ENCODE assay signal across 11 mouse cellular contexts in genomic region chr5:104158332-104159052, GRCm38 (mm10). TPM values are rescaled to one million over a fixed set of nuclear protein-coding genes. Genes with fewer than 3 reads are reported as not detected.
DNase-seq lines count a peak whose midpoint lies in the region; ATAC-seq and TF ChIP-seq lines count a peak whose summit lies in the region.
"Had no signal": no experiment of that assay in that cellular context is flagged by ENCODE, and none has a peak within 500 bp of the region (broad histone marks: within the 10 kb centered on the region; RNA-seq: fewer than 3 reads in every experiment).

No protein-coding gene starts in this region.

- H3K4me1 ChIP-seq in hindbrain, embryonic 15.5 days (replicated peaks), result no peaks in the 10 kb centered on the region
- H3K4me1 ChIP-seq in hindbrain, embryonic 11.5 days (replicated peaks; ENCODE audit: control insufficient read depth, insufficient read depth, low read length), result no peaks in the 10 kb centered on the region
- no peaks in the 10 kb centered on the region for H3K4me1 ChIP-seq in brown adipose tissue, adult 24 weeks (ENCODE audit: control insufficient read depth, insufficient read depth, insufficient read length, low read length)
- H3K4me1 ChIP-seq in liver, postnatal 0 days (ENCODE audit: insufficient read depth), result no peaks in the 10 kb centered on the region

- H3K27me3 ChIP-seq in hindbrain, embryonic 15.5 days, result no peaks in the 10 kb centered on the region
- H3K27me3 ChIP-seq in hindbrain, embryonic 11.5 days (ENCODE audit: control insufficient read depth, insufficient read depth, low read length), result no peaks in the 10 kb centered on the region
- no peaks in the 10 kb centered on the region for H3K27me3 ChIP-seq in liver, postnatal 0 days (ENCODE audit: insufficient read depth, low read length)

- H3K36me3 ChIP-seq in hindbrain, embryonic 15.5 days, result no peaks in the 10 kb centered on the region
- H3K36me3 ChIP-seq in hindbrain, embryonic 11.5 days (ENCODE audit: control insufficient read depth, insufficient read depth, low read length), result no peaks in the 10 kb centered on the region
- no peaks in the 10 kb centered on the region for H3K36me3 ChIP-seq in liver, postnatal 0 days (replicated peaks; ENCODE audit: insufficient read depth, low read length)

- ATAC-seq in hindbrain, embryonic 15.5 days (ENCODE audit: low FRiP score, low read depth), result peak; percentile 88
- ATAC-seq in hindbrain, embryonic 11.5 days (ENCODE audit: low FRiP score), result no peak
- ATAC-seq in liver, postnatal 0 days, result no peak

- no peak for TF ChIP-seq CTCF in liver, postnatal 0 days (IDR thresholded peaks at IDR 0.05; ENCODE audit: low read depth)

- no peak overlapping the region for H3K4me2 ChIP-seq in hindbrain, embryonic 15.5 days
- no peak overlapping the region for H3K4me2 ChIP-seq in hindbrain, embryonic 11.5 days (replicated peaks; ENCODE audit: low read depth, low read length)
- no peak overlapping the region for H3K4me2 ChIP-seq in liver, postnatal 0 days (ENCODE audit: low read depth, low read length)

- no peak overlapping the region for H3K9ac ChIP-seq in hindbrain, embryonic 15.5 days
- H3K9ac ChIP-seq in hindbrain, embryonic 11.5 days (ENCODE audit: low read depth, low read length), result no peak overlapping the region
- H3K9ac ChIP-seq in liver, postnatal 0 days (replicated peaks), result no peak overlapping the region

- intact Hi-C loops in left cerebral cortex, postnatal 36 days (cut with DNase I), result no loop called here

- DNase-seq in hindbrain, embryonic 11.5 days (ENCODE audit: low spot score), result no peak
- DNase-seq in kidney, adult 9 months, result peak; percentile 65
- peak; percentile 34 to 36 for DNase-seq in left cerebral cortex, postnatal 36 days (ENCODE audit: low spot score in 2 of 2)
- no peak for DNase-seq in retina, embryonic 14.5 days (ENCODE audit: low spot score)
- DNase-seq in embryo, embryonic 10 days (ENCODE audit: low spot score), result no peak
- no peak for DNase-seq in liver, postnatal 0 days
- DNase-seq: lung, postnatal 36 days had no signal

- WGBS in hindbrain, embryonic 15.5 days, result 69% methylated on average over 7 of the region's 7 CpGs
- 91% methylated on average over 7 of the region's 7 CpGs for WGBS in hindbrain, embryonic 11.5 days
- 79% methylated on average over 7 of the region's 7 CpGs for WGBS in liver, postnatal 0 days (ENCODE audit: insufficient replicate concordance)

- no peak overlapping the region for H3K4me3 ChIP-seq in hindbrain, embryonic 15.5 days
- H3K4me3 ChIP-seq in hindbrain, embryonic 11.5 days (ENCODE audit: low read depth, low read length), result no peak overlapping the region
- no peak overlapping the region for H3K4me3 ChIP-seq in brown adipose tissue, adult 24 weeks (ENCODE audit: insufficient read depth, low read depth, low read length)
- H3K4me3 ChIP-seq in liver, postnatal 0 days (ENCODE audit: low read depth, low read length), result no peak overlapping the region

- no peak for TF ChIP-seq EP300 in liver, postnatal 0 days (IDR thresholded peaks at IDR 0.05; ENCODE audit: low read depth)

- peak overlapping the region; percentile 45; the same call in 1 of the 2 replicates for H3K27ac ChIP-seq in hindbrain, embryonic 15.5 days (replicated peaks)
- H3K27ac ChIP-seq in hindbrain, embryonic 11.5 days (ENCODE audit: low read depth, low read length), result no peak overlapping the region
- 0 out of 2 replicates have a peak overlapping the region, but pooled peaks have one; percentile 16 for H3K27ac ChIP-seq in brown adipose tissue, adult 24 weeks (replicated peaks; ENCODE audit: low read depth, low read length)
- H3K27ac ChIP-seq in liver, postnatal 0 days (ENCODE audit: low read depth), result no peak overlapping the region

- no peaks in the 10 kb centered on the region for H3K9me3 ChIP-seq in hindbrain, embryonic 15.5 days
- H3K9me3 ChIP-seq in hindbrain, embryonic 11.5 days (ENCODE audit: control insufficient read depth, low read length), result no peaks in the 10 kb centered on the region
- no peaks in the 10 kb centered on the region for H3K9me3 ChIP-seq in liver, postnatal 0 days (ENCODE audit: low read length)

RNA-seq across cellular contexts. Expression of gene Dspp, which starts 12.0 kb away (rescaled TPM):
- not detected in 2 replicates for polyA plus RNA-seq in hindbrain, embryonic 15.5 days (2015; fragmentation: Nextera tagmentation; extraction: Ambion mirVana)
- polyA plus RNA-seq in hindbrain, embryonic 11.5 days (2014; fragmentation: Nextera tagmentation; extraction: Ambion mirVana), result not detected in 2 replicates
- polyA plus RNA-seq in brown adipose tissue, adult 24 weeks (2012; ENCODE audit: insufficient read depth, insufficient read length, missing spikeins), result not detected in 2 replicates
- total RNA-seq in left cerebral cortex, postnatal 36 days (2021), result under 1 TPM in 1 of 2 experiments, not detected in 1; 0.07 TPM
- not detected in 2 replicates for polyA plus RNA-seq in liver, postnatal 0 days (2015; fragmentation: Nextera tagmentation; extraction: Ambion mirVana)
- total RNA-seq: MEL had no signal
- polyA plus RNA-seq: small intestine, adult 2 months had no signal

RNA-seq across cellular contexts. Expression of gene Dmp1, which starts 43.9 kb away (rescaled TPM):
- polyA plus RNA-seq in hindbrain, embryonic 15.5 days (2015; fragmentation: Nextera tagmentation; extraction: Ambion mirVana), result 0.21 and 0.33 TPM in 2 replicates
- polyA plus RNA-seq in hindbrain, embryonic 11.5 days (2014; fragmentation: Nextera tagmentation; extraction: Ambion mirVana), result 0.40 and 0.60 TPM in 2 replicates
- not detected in 2 replicates for polyA plus RNA-seq in brown adipose tissue, adult 24 weeks (2012; ENCODE audit: insufficient read depth, insufficient read length, missing spikeins)
- total RNA-seq in left cerebral cortex, postnatal 36 days (2021), result 1 to 10 TPM; 5.2 to 5.4 TPM
- polyA plus RNA-seq in liver, postnatal 0 days (2015; fragmentation: Nextera tagmentation; extraction: Ambion mirVana), result not detected in 2 replicates
- total RNA-seq: MEL had no signal

RNA-seq across cellular contexts. Expression of gene Sparcl1, which starts 45.0 kb away (rescaled TPM):
- polyA plus RNA-seq in hindbrain, embryonic 15.5 days (2015; fragmentation: Nextera tagmentation; extraction: Ambion mirVana), result 349 and 369 TPM in 2 replicates
- 61.5 and 61.9 TPM in 2 replicates for polyA plus RNA-seq in hindbrain, embryonic 11.5 days (2014; fragmentation: Nextera tagmentation; extraction: Ambion mirVana)
- polyA plus RNA-seq in brown adipose tissue, adult 24 weeks (2012; ENCODE audit: insufficient read depth, insufficient read length, missing spikeins), result 101 and 132 TPM in 2 replicates
- 1,000 to 10,000 TPM; 1,441 to 1,623 TPM for total RNA-seq in left cerebral cortex, postnatal 36 days (2021)
- polyA plus RNA-seq in liver, postnatal 0 days (2015; fragmentation: Nextera tagmentation; extraction: Ambion mirVana), result 5.2 and 6.3 TPM in 2 replicates
- total RNA-seq: MEL had no signal

Comparison
In these comparisons a context has a peak if more than half of its experiments do, and no peak if none do; other contexts are left out.
1. H3K27ac ChIP-seq: peak in hindbrain, embryonic 15.5 days (single experiment) and brown adipose tissue, adult 24 weeks (single experiment); none in hindbrain, embryonic 11.5 days (single experiment) and liver, postnatal 0 days (single experiment).
2. DNase-seq: peak in kidney, adult 9 months (single experiment) and left cerebral cortex, postnatal 36 days (2 of 2); none in hindbrain, embryonic 11.5 days (single experiment), retina, embryonic 14.5 days (single experiment), embryo, embryonic 10 days (single experiment) and liver, postnatal 0 days (single experiment).